Mouse (Mus musculus) liver, embryonic 14.5 days (tissue): ENCODE data around the gene Plxdc2. TPM values are rescaled to one million over a fixed set of nuclear protein-coding genes. Genes with fewer than 3 reads are reported as not detected.

Source experiments
- ATAC-seq: fragments of 200-750 bp; cut with Nextera tagmentation; 2 replicates; pipeline ENCODE4 v1.8.0; 2017; ENCODE audit warnings: moderate number of reproducible peaks, mild to moderate bottlenecking, moderate library complexity; ENCODE audit not compliant: insufficient read depth
- DNase-seq, 3 experiments: peaks; one replicate each; pipeline ENCODE4 v3.0.0-alpha.2; 2012 to 2013; ENCODE audit warnings: low read depth in 3 of 3, low spot score in 3 of 3
- H3K27ac ChIP-seq: fragments of 300-500 bp; sonication (generic); 2 replicates; pipeline ENCODE4 v1.5.1; 2014; ENCODE audit warnings: moderate library complexity, mild to moderate bottlenecking, control low read depth, inconsistent platforms
- H3K27me3 ChIP-seq: fragments of 300-500 bp; sonication (generic); 2 replicates; pipeline ENCODE4 v1.6.1; 2014; ENCODE audit warnings: mild to moderate bottlenecking, low read length, moderate library complexity; ENCODE audit not compliant: control insufficient read depth, insufficient read depth
- H3K36me3 ChIP-seq: fragments of 300-500 bp; sonication (generic); replicated peaks from 2 replicates; pipeline ENCODE4 v1.6.1; 2014; ENCODE audit warnings: low read depth; ENCODE audit not compliant: control insufficient read depth, insufficient read depth
- H3K4me1 ChIP-seq, 2 experiments: fragments of 200-500 bp in 1 of 2; fragments of 300-500 bp in 1 of 2; sonication (generic) in 1 of 2; replicated peaks; 2 replicates each; pipeline ENCODE4 v1.6.1; 2012 to 2014; ENCODE audit warnings: antibody characterized with exemption in 1 of 2, inconsistent platforms in 1 of 2, low read length in 1 of 2; ENCODE audit not compliant: control insufficient read depth in 2 of 2, insufficient read depth in 2 of 2
- H3K4me2 ChIP-seq: fragments of 300-500 bp; sonication (generic); 2 replicates; pipeline ENCODE4 v1.6.1; 2014; ENCODE audit warnings: low read depth, mild to moderate bottlenecking, control low read depth, moderate library complexity
- H3K4me3 ChIP-seq, 2 experiments: fragments of 200-500 bp in 1 of 2; fragments of 300-500 bp in 1 of 2; sonication (generic) in 1 of 2; 2 replicates each; pipeline ENCODE4 v1.5.1; 2012 to 2014; ENCODE audit warnings: low read depth in 2 of 2, low read length in 2 of 2, mild to moderate bottlenecking in 2 of 2, control low read depth in 1 of 2, inconsistent platforms in 1 of 2, moderate library complexity in 1 of 2; ENCODE audit not compliant: insufficient read depth in 1 of 2
- H3K9ac ChIP-seq: fragments of 300-500 bp; sonication (generic); replicated peaks from 2 replicates; pipeline ENCODE4 v1.6.1; 2014; ENCODE audit warnings: mild to moderate bottlenecking, control low read depth, moderate library complexity
- H3K9me3 ChIP-seq: fragments of 300-500 bp; sonication (generic); 2 replicates; pipeline ENCODE4 v1.6.1; 2016; ENCODE audit warnings: low read length, mixed read lengths; ENCODE audit not compliant: control insufficient read depth
- CTCF ChIP-seq: IDR thresholded peaks from 2 replicates; pipeline ENCODE4 v1.5.1; 2016; ENCODE audit warnings: antibody characterized with exemption, low read depth, control low read depth
- EP300 ChIP-seq: IDR thresholded peaks from 2 replicates; pipeline ENCODE4 v1.6.1; 2016; ENCODE audit warnings: antibody characterized with exemption, low read depth
- WGBS: fragments of 180-500 bp; shearing (Covaris S2); extraction: QIAGEN DNeasy Blood & Tissue Kit; methylation state at CpG from one replicate; pipeline ENCODE4 v1.1.7; 2014; ENCODE audit not compliant: insufficient replicate concordance; 5-methylcytosine and 5-hydroxymethylcytosine counted together
- polyA plus RNA-seq, 2 experiments: library from polyadenylated mRNA; depleted of rRNA in 1 of 2; stranded (reverse) in 1 of 2; unstranded in 1 of 2; fragments of >200 nt; fragmentation: Nextera tagmentation in 1 of 2; extraction: Ambion mirVana in 1 of 2; gene quantifications; 2 replicates each; pipeline versions ENCODE4 v1.2.1 to v1.2.3; 2012 to 2014

Plxdc2 gene
- polyA plus RNA-seq, 2 experiments = 0.40 to 1.1 TPM

DNA sequence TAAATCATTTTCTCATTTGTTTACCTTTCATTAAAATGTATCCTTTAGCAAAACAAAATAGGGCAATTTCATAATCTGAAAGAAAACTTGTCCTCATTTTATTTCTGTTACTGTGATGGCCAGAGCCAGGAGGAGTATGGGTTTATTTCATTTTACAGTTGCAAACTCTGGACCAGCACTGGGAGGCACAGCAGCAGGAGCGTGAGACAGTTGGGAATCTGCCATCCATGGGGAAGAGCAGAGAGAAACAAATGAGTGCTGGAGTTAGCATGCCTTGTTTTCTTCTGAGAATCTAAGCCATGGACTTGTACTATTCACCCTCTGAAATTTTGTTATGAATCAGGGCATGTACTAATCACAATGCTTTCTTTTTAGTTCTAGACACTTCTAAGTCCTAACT is 328.4 kb downstream of the Plxdc2 start:
- Histone ChIP-seq H3K9me3 (no peaks in the 10 kb centered on the region), H3K27ac (no peak overlapping the region), H3K9ac (no peak overlapping the region), H3K36me3 (no peaks in the 10 kb centered on the region), H3K4me3 (no peak overlapping the region), H3K27me3 (no peaks in the 10 kb centered on the region), H3K4me2 (no peak overlapping the region), H3K4me1 (no peaks in the 10 kb centered on the region)
- TF ChIP-seq CTCF (no peak), EP300 (no peak)
- 68% methylated on average over 1 of the region's 1 CpGs for WGBS
- ATAC-seq (no peak), DNase-seq (no peak)

GRCm38 (mm10) chr2:16696390-16696789 is 340.3 kb downstream of the Plxdc2 start:
- H3K9ac ChIP-seq = no peak overlapping the region
- DNase-seq (no peak), ATAC-seq (no peak)
- H3K4me1 ChIP-seq = no peaks in the 10 kb centered on the region
- 57% methylated on average over 2 of the region's 2 CpGs for WGBS
- no peaks in the 10 kb centered on the region for H3K9me3 ChIP-seq
- no peak overlapping the region for H3K27ac ChIP-seq
- TF ChIP-seq CTCF (no peak), EP300 (no peak)
- no peaks in the 10 kb centered on the region for H3K36me3 ChIP-seq
- H3K4me2 ChIP-seq = no peak overlapping the region
- no peaks in the 10 kb centered on the region for H3K27me3 ChIP-seq
- H3K4me3 ChIP-seq = no peak overlapping the region

DNA sequence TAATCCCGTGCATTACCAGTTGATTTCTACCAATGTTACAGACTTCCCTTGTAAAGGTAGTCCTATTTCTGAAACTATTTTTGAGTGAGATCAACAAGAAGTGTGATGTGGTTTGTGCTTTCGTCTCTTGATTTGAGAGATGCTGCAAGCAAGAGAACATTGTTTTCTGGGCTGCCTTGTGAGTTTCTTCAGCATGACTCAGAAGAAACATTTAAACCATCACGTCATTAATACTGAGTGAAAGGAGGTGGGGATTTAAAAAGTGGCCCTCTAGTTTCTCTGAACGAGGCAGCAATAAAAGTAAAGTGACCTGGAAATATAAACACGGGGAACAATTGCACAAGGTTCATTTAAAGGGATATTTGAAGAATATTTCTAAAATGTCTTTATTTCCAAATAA is 341.1 kb downstream of the Plxdc2 start:
- TF ChIP-seq CTCF = no peak
- no peak for TF ChIP-seq EP300
- Histone ChIP-seq H3K4me3 (no peak overlapping the region), H3K4me2 (no peak overlapping the region), H3K9me3 (no peaks in the 10 kb centered on the region), H3K4me1 (no peaks in the 10 kb centered on the region), H3K9ac (no peak overlapping the region), H3K36me3 (no peaks in the 10 kb centered on the region), H3K27me3 (no peaks in the 10 kb centered on the region), H3K27ac (no peak overlapping the region)
- 50% methylated on average over 5 of the region's 5 CpGs for WGBS
- no peak for DNase-seq
- no peak for ATAC-seq

DNA sequence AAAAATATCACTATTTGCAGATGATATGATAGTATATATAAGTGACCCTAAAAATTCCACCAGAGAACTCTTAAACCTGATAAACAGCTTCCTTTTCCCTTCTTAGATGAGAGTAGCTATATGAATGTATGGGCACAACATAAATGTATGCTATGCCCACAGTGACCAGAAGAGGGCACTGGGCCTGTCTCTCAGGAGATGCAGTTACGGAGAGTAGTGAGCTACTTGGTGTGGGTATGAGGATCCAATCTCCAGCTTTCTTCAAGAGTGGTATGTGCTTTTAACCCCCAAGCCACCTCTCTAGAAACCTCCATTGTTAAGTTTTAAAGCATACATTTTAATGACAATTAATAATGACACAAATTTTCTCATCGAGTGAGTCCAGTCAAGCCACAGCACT is 350.1 kb downstream of the Plxdc2 start:
- Histone ChIP-seq H3K36me3 (no peaks in the 10 kb centered on the region), H3K9ac (no peak overlapping the region), H3K27ac (no peak overlapping the region), H3K4me3 (no peak overlapping the region), H3K4me1 (no peaks in the 10 kb centered on the region), H3K4me2 (no peak overlapping the region), H3K27me3 (no peaks in the 10 kb centered on the region), H3K9me3 (no peaks in the 10 kb centered on the region)
- no peak for TF ChIP-seq EP300
- peak; percentile 44 for TF ChIP-seq CTCF
- 64% methylated on average over 2 of the region's 2 CpGs for WGBS
- DNase-seq (no peak), ATAC-seq (no peak)

- no peak overlapping the region for H3K9ac ChIP-seq
- no peaks in the 10 kb centered on the region for H3K36me3 ChIP-seq
- WGBS = 56% methylated on average over 6 of the region's 6 CpGs
- H3K27me3 ChIP-seq = no peaks in the 10 kb centered on the region
- no peaks in the 10 kb centered on the region for H3K9me3 ChIP-seq
- H3K4me3 ChIP-seq = no peak overlapping the region
- no peaks in the 10 kb centered on the region for H3K4me1 ChIP-seq
- DNase-seq (no peak), ATAC-seq (no peak)
- TF ChIP-seq CTCF = no peak
- TF ChIP-seq EP300 = no peak
- H3K27ac ChIP-seq = no peak overlapping the region
- no peak overlapping the region for H3K4me2 ChIP-seq
Measured at GRCm38 (mm10) chr2:16709885-16710284, 353.8 kb downstream of the Plxdc2 start.
